Mouse (Mus musculus) myocyte (in vitro differentiated cells): ENCODE measurements around the gene Polr3b. TPM values are rescaled to one million over a fixed set of nuclear protein-coding genes. Genes with fewer than 3 reads are reported as not detected.

ENCODE experiments used
- H3K27me3 ChIP-seq: one replicate; pipeline ENCODE4 v1.6.1; 2011; ENCODE audit not compliant: control insufficient read depth, insufficient read depth, insufficient read length
- H3K36me3 ChIP-seq: one replicate; pipeline ENCODE4 v1.6.1; 2011; ENCODE audit not compliant: control insufficient read depth, insufficient read depth
- H3K4me2 ChIP-seq: one replicate; pipeline ENCODE4 v1.6.1; 2011; ENCODE audit warnings: low read depth, control low read depth
- H3K4me3 ChIP-seq: one replicate; pipeline ENCODE4 v1.5.1; 2011; ENCODE audit warnings: mild to moderate bottlenecking, control low read depth, moderate library complexity
- H3K79me2 ChIP-seq: one replicate; pipeline ENCODE4 v1.6.1; 2011; ENCODE audit not compliant: control insufficient read depth, insufficient read depth
- H3ac ChIP-seq: one replicate; pipeline ENCODE4 v1.6.1; 2011; ENCODE audit not compliant: control insufficient read depth, insufficient read length
- CEBPB ChIP-seq: IDR thresholded peaks from 2 replicates; pipeline ENCODE4 v1.6.1; 2011; ENCODE audit warnings: mild to moderate bottlenecking, moderate library complexity; ENCODE audit not compliant: poor library complexity, insufficient read depth, severe bottlenecking
- E2F4 ChIP-seq: IDR thresholded peaks from one replicate; pipeline ENCODE4 v1.6.1; 2011; ENCODE audit warnings: mild to moderate bottlenecking, control low read depth, moderate library complexity; ENCODE audit not compliant: insufficient read depth
- MAX ChIP-seq: IDR thresholded peaks from one replicate; pipeline ENCODE4 v1.6.1; 2011; ENCODE audit warnings: low read depth, mild to moderate bottlenecking, control low read depth
- MYOD1 ChIP-seq, 3 experiments: IDR thresholded peaks; one replicate each; pipeline ENCODE4 v1.6.1; 2011; ENCODE audit warnings: control low read depth in 2 of 3, low read depth in 2 of 3, mild to moderate bottlenecking in 2 of 3, moderate library complexity in 1 of 3; ENCODE audit not compliant: insufficient read length in 2 of 3, control insufficient read depth in 1 of 3
- MYOG ChIP-seq, 3 experiments: IDR thresholded peaks; one replicate each; pipeline ENCODE4 v1.6.1; 2011; ENCODE audit warnings: control low read depth in 2 of 3, low read depth in 2 of 3, mild to moderate bottlenecking in 2 of 3; ENCODE audit not compliant: insufficient read length in 2 of 3, control insufficient read depth in 1 of 3, insufficient read depth in 1 of 3
- POLR2A ChIP-seq: IDR thresholded peaks from one replicate; pipeline ENCODE4 v1.6.1; 2011; ENCODE audit warnings: low read depth, mild to moderate bottlenecking, control low read depth, moderate library complexity; ENCODE audit not compliant: insufficient read length
- POLR2AphosphoS2 ChIP-seq: IDR thresholded peaks from one replicate; pipeline ENCODE4 v1.6.1; 2011; ENCODE audit warnings: low read depth, control low read depth; ENCODE audit not compliant: insufficient read length
- REST ChIP-seq: IDR thresholded peaks from one replicate; pipeline ENCODE4 v1.6.1; 2011; ENCODE audit warnings: mild to moderate bottlenecking, control low read depth, moderate library complexity; ENCODE audit not compliant: insufficient read depth, insufficient read length
- SRF ChIP-seq: IDR thresholded peaks from one replicate; pipeline ENCODE4 v1.6.1; 2011; ENCODE audit warnings: low read depth; ENCODE audit not compliant: control insufficient read depth, insufficient read length
- TCF12 ChIP-seq: IDR thresholded peaks from one replicate; pipeline ENCODE4 v1.6.1; 2011; ENCODE audit warnings: mild to moderate bottlenecking, control low read depth; ENCODE audit not compliant: poor library complexity, insufficient read depth, severe bottlenecking
- TCF3 ChIP-seq: IDR thresholded peaks from one replicate; pipeline ENCODE4 v1.6.1; 2011; ENCODE audit warnings: low read depth, control low read depth; ENCODE audit not compliant: insufficient read length
- USF1 ChIP-seq: IDR thresholded peaks from one replicate; pipeline ENCODE4 v1.6.1; 2011; ENCODE audit warnings: low read depth, mild to moderate bottlenecking, control low read depth, moderate library complexity
- polyA plus RNA-seq: library from polyadenylated mRNA; unstranded; fragments of >200 nt; fragmentation: generic; extraction: Trizol; gene quantifications from one replicate; pipeline ENCODE4 v1.2.1, GENCODE M21; 2012; ENCODE audit warnings: missing spikeins

Gene Polr3b
- polyA plus RNA-seq, 1 experiment: 8.5 TPM

GRCm38 (mm10) chr10:84615076-84615475 lies 7.0 kb upstream of the Polr3b start:
- Histone ChIP-seq H3K79me2 (no peaks in the 10 kb centered on the region), H3K36me3 (no peaks in the 10 kb centered on the region), H3K27me3 (no peaks in the 10 kb centered on the region), H3K4me2 (no peak overlapping the region), H3ac (no peak overlapping the region), H3K4me3 (no peak overlapping the region)
- TF ChIP-seq POLR2A: no peak
- no peak for TF ChIP-seq MYOG (IDR thresholded peaks at IDR 0.05; ENCODE audit: control insufficient read depth in 1 of 3, insufficient read depth in 1 of 3, insufficient read length in 2 of 3, low read depth in 2 of 3)
- no peak for TF ChIP-seq TCF12

GRCm38 (mm10) chr10:84631182-84631581 lies 9.1 kb downstream of the Polr3b start:
- TF ChIP-seq TCF3 (no peak), TCF12 (no peak), MYOD1 (IDR thresholded peaks at IDR 0.05; ENCODE audit: control insufficient read depth in 1 of 3, insufficient read length in 2 of 3, low read depth in 2 of 3) (no peak), POLR2A (no peak), MYOG (IDR thresholded peaks at IDR 0.05; ENCODE audit: control insufficient read depth in 1 of 3, insufficient read depth in 1 of 3, insufficient read length in 2 of 3, low read depth in 2 of 3) (no peak), SRF (no peak), E2F4 (no peak), USF1 (no peak), REST (no peak), CEBPB (no peak), MAX (no peak), POLR2AphosphoS2 (no peak)
- Histone ChIP-seq H3K4me2 (no peak overlapping the region), H3K36me3 (peaks cover 18% of the 10 kb centered on the region)

GRCm38 (mm10) chr10:84632005-84632404 lies 9.9 kb downstream of the Polr3b start:
- H3K4me3 ChIP-seq: no peak overlapping the region
- no peak overlapping the region for H3ac ChIP-seq
- H3K4me2 ChIP-seq: no peak overlapping the region
- H3K36me3 ChIP-seq: peaks cover 20% of the 10 kb centered on the region
- no peaks in the 10 kb centered on the region for H3K27me3 ChIP-seq
- H3K79me2 ChIP-seq: no peaks in the 10 kb centered on the region
- no peak for TF ChIP-seq POLR2A

More at GRCm38 (mm10) chr10:84631182-84631581, 9.1 kb downstream of the Polr3b start:
- no peaks in the 10 kb centered on the region for H3K27me3 ChIP-seq
- H3ac ChIP-seq: no peak overlapping the region
- no peak overlapping the region for H3K4me3 ChIP-seq
- no peaks in the 10 kb centered on the region for H3K79me2 ChIP-seq

- Histone ChIP-seq H3K27me3 (no peaks in the 10 kb centered on the region), H3K4me3 (no peak overlapping the region), H3ac (no peak overlapping the region), H3K36me3 (peaks cover 27% of the 10 kb centered on the region), H3K4me2 (no peak overlapping the region), H3K79me2 (no peaks in the 10 kb centered on the region)
- TF ChIP-seq MAX (no peak), POLR2AphosphoS2 (no peak), SRF (no peak), TCF12 (no peak), MYOG (IDR thresholded peaks at IDR 0.05; ENCODE audit: control insufficient read depth in 1 of 3, insufficient read depth in 1 of 3, insufficient read length in 2 of 3, low read depth in 2 of 3) (no peak), USF1 (no peak), MYOD1 (IDR thresholded peaks at IDR 0.05; ENCODE audit: control insufficient read depth in 1 of 3, insufficient read length in 2 of 3, low read depth in 2 of 3) (no peak), POLR2A (no peak)
Observed at GRCm38 (mm10) chr10:84636656-84637055, 14.6 kb downstream of the Polr3b start.

- H3K27me3 ChIP-seq: no peaks in the 10 kb centered on the region
- H3K4me3 ChIP-seq: no peak overlapping the region
- no peak overlapping the region for H3K4me2 ChIP-seq
- TF ChIP-seq MAX: no peak
- TF ChIP-seq TCF3: no peak
- no peak for TF ChIP-seq POLR2A
- no peak for TF ChIP-seq TCF12
- TF ChIP-seq MYOD1 (IDR thresholded peaks at IDR 0.05; ENCODE audit: control insufficient read depth in 1 of 3, insufficient read length in 2 of 3, low read depth in 2 of 3): no peak
- TF ChIP-seq USF1: no peak
- TF ChIP-seq POLR2AphosphoS2: no peak
- TF ChIP-seq CEBPB: no peak
- no peak for TF ChIP-seq SRF
- TF ChIP-seq E2F4: no peak
- TF ChIP-seq REST: no peak
- TF ChIP-seq MYOG (IDR thresholded peaks at IDR 0.05; ENCODE audit: control insufficient read depth in 1 of 3, insufficient read depth in 1 of 3, insufficient read length in 2 of 3, low read depth in 2 of 3): no peak
- no peaks in the 10 kb centered on the region for H3K79me2 ChIP-seq
- peaks cover 27% of the 10 kb centered on the region for H3K36me3 ChIP-seq
- no peak overlapping the region for H3ac ChIP-seq
Observed at GRCm38 (mm10) chr10:84638382-84638781, 16.3 kb downstream of the Polr3b start.
